Mouse (Mus musculus) myocyte (in vitro differentiated cells): ENCODE data around the gene Ccdc146.

ENCODE experiments used
- CEBPB ChIP-seq: IDR thresholded peaks from 2 replicates; pipeline ENCODE4 v1.6.1; 2011; ENCODE audit warnings: mild to moderate bottlenecking, moderate library complexity; ENCODE audit not compliant: poor library complexity, insufficient read depth, severe bottlenecking
- MAX ChIP-seq: IDR thresholded peaks from one replicate; pipeline ENCODE4 v1.6.1; 2011; ENCODE audit warnings: low read depth, mild to moderate bottlenecking, control low read depth
- MYOD1 ChIP-seq, 3 experiments: IDR thresholded peaks; one replicate each; pipeline ENCODE4 v1.6.1; 2011; ENCODE audit warnings: control low read depth in 2 of 3, low read depth in 2 of 3, mild to moderate bottlenecking in 2 of 3, moderate library complexity in 1 of 3; ENCODE audit not compliant: insufficient read length in 2 of 3, control insufficient read depth in 1 of 3
- POLR2A ChIP-seq: IDR thresholded peaks from one replicate; pipeline ENCODE4 v1.6.1; 2011; ENCODE audit warnings: low read depth, mild to moderate bottlenecking, control low read depth, moderate library complexity; ENCODE audit not compliant: insufficient read length
- POLR2AphosphoS2 ChIP-seq: IDR thresholded peaks from one replicate; pipeline ENCODE4 v1.6.1; 2011; ENCODE audit warnings: low read depth, control low read depth; ENCODE audit not compliant: insufficient read length
- TCF12 ChIP-seq: IDR thresholded peaks from one replicate; pipeline ENCODE4 v1.6.1; 2011; ENCODE audit warnings: mild to moderate bottlenecking, control low read depth; ENCODE audit not compliant: poor library complexity, insufficient read depth, severe bottlenecking

GRCm38 (mm10) chr5:21386432-21386831, 38.0 kb downstream of the Ccdc146 start:
- TF ChIP-seq CEBPB (no peak), TCF12 (no peak), POLR2AphosphoS2 (no peak), POLR2A (no peak), MYOD1 (IDR thresholded peaks at IDR 0.05; ENCODE audit: control insufficient read depth in 1 of 3, insufficient read length in 2 of 3, low read depth in 2 of 3) (no peak), MAX (no peak)
